Mouse (Mus musculus) frontal cortex, adult (tissue): ENCODE results near the gene Efna1.

Experiments used
- ATAC-seq: cut with Nextera tagmentation; 2 replicates; pipeline ENCODE4 v1.9.2; 2017; ENCODE audit warnings: mild to moderate bottlenecking, moderate library complexity, mixed read lengths; ENCODE audit not compliant: low TSS enrichment

Efna1 gene

DNA sequence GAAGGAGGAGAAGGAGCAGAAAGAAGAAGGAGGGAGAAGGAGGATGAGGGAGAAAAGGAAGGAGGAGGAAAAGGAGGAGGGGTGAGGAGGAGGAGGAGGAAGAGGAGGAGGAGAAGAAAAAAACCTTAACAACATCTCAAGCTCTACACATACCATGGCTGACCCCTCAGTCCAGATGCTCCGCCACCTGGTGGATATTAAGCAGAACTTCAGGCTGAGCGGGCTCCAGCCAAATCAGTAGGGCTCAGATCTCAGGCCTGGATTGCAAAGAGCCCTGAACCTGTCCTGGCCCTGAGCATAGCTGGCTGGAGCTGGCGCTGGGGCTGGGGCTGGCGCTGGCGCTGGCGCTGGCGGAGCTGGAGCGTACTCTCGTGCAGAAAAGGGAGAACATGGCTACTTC lies 27.1 kb upstream of the Efna1 start:
- ATAC-seq = peak; percentile 86

- no peak for ATAC-seq
These were observed 24.8 kb upstream of the Efna1 start for GRCm38 (mm10) chr3:89305551-89306325.

DNA sequence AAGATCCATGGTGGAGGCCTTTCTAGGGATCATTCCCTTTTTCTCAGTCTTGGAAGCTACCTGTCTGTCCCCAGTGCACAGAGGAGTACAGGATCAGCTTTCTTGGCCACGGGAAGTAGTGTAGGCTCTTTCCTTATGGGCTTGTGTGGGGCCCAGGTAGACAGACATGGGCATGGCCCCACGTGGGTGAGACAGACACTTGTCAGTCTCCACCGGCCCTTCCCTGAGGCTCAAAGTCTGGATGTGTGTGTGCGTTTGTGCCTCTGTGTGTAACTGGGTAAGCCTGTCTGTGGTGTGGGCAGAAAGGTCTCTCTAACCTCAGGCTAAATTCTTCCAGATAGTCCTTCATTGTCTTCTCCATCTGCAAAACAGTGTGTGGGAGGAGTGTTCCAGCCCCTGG lies 24.2 kb upstream of the Efna1 start:
- no peak for ATAC-seq

DNA sequence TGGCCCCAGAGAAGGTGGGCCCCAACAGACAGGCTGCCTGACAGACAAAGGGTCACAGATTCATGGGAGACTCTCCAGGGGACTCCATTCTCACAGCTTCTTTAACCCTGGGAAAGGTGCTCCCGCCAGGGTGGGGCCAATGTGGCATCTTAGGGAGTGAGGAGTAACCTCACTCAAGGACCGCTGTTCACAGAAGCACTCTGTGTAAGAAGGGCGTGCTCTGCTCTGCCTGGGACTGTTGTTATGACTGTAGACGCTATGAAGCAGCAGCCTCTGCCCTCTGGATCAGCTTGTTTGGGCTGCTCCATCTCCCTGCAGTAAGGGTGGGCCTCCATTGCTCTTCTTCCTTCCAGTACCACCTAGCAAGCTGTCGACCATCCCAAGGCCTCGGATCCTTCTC lies 23.5 kb upstream of the Efna1 start:
- no peak for ATAC-seq

- ATAC-seq = no peak
These were observed 19.6 kb upstream of the Efna1 start for GRCm38 (mm10) chr3:89300514-89300913.

- ATAC-seq = no peak
These were observed 19.1 kb upstream of the Efna1 start for GRCm38 (mm10) chr3:89300071-89300470.

DNA sequence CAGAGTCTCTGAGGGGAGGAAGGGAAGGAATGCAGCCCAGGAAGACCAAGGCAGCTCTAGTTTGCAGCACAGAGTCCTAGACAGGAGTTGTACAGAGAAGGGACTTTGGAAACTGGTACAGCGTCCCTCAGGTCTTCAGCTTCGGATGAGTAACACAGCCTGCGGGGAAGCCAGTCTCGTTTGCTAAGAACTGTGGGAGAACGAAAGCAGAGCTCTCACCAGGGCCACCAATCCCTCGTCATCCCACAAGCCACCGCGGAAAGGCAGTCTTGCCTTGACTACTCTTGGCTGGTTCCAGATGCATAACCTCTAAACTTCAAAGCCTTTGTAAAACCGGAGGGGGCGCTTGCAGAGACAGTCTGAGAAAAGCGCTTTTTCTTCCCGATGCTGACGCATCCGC lies 18.6 kb upstream of the Efna1 start:
- peak; percentile 72 for ATAC-seq

- ATAC-seq = no peak
These were observed 18.0 kb upstream of the Efna1 start for GRCm38 (mm10) chr3:89298908-89299307.

- ATAC-seq = peak; percentile 66; the same call in 1 of the 2 replicates
These were observed 15.9 kb upstream of the Efna1 start for GRCm38 (mm10) chr3:89296761-89297396.

- ATAC-seq = 0 out of 2 replicates have a peak, but pooled peaks have one; percentile 12
These were observed 14.8 kb upstream of the Efna1 start for GRCm38 (mm10) chr3:89295685-89296230.

GRCm38 (mm10) chr3:89294195-89294594 lies 13.3 kb upstream of the Efna1 start:
- ATAC-seq = no peak

GRCm38 (mm10) chr3:89293247-89293918 lies 12.4 kb upstream of the Efna1 start:
- no peak for ATAC-seq

DNA sequence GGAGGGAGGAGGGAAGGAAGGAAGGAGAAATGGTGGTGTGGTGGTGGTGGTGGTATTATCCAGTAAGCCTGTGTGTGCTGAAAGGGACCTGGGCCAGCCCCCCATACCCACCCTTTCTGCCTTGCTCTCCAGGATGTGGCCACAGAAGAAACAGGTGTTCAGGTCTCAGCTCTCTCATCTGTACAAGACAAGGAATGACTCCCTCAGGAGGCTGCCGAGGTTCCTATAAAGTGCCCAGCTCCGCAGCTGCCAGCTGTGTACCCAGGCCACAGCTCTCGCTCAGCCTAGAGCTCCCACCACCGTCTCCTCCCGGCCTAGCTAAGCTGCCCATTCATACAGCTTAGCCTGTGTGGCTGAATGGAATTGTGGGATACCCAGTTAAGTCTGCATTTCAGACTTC lies 11.4 kb upstream of the Efna1 start:
- ATAC-seq = no peak

DNA sequence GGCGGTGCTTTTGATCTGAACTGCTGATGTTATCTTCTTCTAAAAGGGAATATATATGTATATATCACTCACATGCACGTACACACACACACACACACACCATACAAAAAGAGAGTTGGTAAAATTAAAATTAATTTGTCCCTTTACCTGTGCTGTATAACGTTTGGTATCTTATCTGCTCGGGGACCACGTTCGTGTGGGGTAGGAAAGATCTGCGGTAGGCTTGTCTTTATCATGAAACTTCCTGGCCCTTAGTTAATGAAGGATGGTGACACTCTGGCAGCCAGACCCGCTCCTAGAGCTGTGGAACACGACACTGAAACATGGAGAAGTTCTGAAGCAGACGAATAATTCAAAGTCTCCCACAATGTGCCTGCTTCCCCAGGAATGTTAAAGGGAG lies 10.9 kb upstream of the Efna1 start:
- ATAC-seq = no peak

GRCm38 (mm10) chr3:89288503-89288928 lies 7.6 kb upstream of the Efna1 start:
- ATAC-seq = peak; percentile 62; the same call in 1 of the 2 replicates

DNA sequence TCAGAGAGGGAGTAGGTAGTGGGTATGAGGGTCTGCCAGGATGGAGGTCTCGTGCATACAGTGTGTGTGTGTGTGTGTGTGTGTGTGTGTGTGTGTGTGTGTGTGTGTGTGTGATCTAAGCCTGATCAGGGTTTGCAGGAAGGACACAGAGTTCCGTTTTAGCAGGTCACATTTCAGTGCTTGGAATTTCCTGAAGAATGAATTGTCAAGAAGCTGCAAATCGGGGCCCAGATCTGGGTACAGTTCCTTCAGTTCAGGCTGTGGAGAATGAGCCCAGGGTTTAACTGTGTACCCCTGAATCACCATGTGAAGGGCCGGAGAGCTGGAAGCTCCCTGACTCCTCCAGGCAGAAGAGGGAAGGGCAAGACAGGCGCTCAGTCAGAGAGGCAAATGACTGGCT lies 6.3 kb upstream of the Efna1 start:
- no peak for ATAC-seq

DNA sequence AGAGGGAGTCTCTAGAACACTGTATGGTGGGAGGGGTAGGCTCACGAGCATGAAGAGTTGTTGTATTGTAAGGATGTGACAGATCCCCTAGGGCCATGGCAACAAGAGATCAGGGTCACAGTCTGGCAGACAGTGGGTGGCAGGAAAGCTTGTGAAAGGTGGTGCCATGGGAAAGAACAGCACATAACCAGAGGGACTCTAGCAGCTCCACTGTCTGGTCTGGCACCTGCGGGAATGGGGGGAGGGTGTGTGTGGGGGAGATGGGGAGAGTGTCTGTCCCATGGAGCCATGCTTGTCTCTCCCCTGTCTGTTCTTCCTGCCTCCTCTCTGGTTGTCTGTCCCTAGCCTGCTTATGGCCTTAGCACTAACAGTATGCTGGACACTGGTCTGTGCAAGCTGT lies 4.6 kb upstream of the Efna1 start:
- ATAC-seq = no peak

GRCm38 (mm10) chr3:89284261-89284660 lies 3.3 kb upstream of the Efna1 start:
- no peak for ATAC-seq

GRCm38 (mm10) chr3:89282291-89282643 lies 1.3 kb upstream of the Efna1 start:
- ATAC-seq = no peak

GRCm38 (mm10) chr3:89281579-89282290 lies 793 bp upstream of the Efna1 start:
- peak; percentile 55 for ATAC-seq

DNA sequence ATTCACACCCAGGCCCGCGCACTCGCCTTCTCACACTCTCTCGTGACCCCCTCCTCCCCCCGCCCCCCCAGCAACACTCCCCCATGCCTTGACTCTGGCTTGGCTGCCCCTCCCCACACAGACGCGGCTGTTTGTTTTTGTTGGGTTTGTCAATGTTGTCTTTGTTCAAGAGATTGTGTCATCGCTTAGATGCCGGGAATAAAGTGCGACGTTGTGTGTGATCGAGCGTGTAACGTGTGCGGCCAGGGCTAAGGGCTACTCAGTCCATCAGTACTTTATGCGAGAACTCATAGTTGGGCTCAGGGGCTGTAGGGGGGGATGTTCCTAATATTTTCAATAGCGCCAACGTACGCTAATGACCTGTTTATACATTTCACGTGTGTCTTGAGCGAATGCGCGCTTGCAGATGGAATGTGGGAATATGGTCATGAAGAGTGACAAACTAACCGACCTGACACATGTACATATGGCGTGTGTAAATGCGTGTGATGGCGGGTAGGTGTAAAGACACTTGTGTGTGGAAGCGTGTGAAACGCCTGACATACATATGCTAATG lies 814 bp downstream of the Efna1 start:
- no peak for ATAC-seq
